Mouse (Mus musculus): Measurements from ENCODE around the gene Crocc.

Gene Crocc

DNA sequence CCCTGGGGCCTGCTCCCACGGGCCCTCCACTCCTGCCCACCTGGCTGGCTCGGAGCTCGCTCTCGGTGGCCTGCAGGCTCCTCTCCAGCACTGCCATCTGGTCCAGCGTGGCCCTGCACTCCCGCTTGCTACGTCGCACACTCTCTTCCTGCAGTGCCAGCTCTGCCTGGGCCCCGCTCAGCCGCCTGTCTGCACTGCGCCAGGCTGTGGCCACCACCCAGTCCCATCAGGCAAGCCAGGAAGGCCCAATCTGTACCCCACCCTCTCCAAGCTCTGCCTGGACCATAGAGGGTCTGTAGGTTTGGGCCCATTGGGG, 38.8 kb downstream of the Crocc start:
- in situ Hi-C loops (cut with MboI, MseI): no loop called here

DNA sequence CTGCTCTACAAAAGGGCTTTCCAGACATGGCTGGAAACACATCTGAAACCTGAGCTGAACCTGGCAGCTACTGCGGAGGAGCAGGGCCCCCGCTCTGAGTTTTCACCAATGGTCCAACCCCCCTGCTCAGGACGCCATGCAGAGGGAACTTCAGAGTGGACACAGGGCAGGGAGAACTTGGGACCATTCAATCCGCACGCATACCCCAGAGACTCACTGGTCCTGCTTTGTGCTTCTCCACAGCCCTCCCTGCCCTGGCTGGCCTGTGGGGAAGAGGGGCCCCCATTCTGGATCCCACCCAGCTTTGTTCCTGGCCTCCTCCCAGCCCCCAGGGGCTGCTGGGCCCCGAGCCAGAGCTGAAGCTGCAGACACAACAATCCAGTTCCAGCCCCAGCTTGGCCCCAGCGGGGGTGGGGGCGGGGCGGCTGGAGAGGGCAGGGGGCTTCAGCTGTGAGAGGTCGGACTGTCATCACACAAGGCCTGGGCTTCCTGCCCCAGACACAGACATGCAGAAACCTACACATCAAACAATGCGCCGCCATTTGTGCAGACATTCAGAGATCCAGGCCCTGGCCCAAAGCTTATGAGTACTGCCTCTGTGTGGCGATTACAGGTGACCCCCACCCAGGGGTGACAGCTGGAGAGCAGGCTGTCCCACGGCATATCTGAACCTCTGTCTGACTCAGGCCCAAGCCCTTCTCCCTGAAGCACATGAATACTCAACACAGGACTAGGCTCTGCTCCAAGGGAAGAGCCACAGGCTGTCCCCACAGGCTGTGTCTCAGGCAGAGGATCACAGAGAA, 39.3 kb downstream of the Crocc start:
- in situ Hi-C loops (cut with MboI, MseI): no loop called here

DNA sequence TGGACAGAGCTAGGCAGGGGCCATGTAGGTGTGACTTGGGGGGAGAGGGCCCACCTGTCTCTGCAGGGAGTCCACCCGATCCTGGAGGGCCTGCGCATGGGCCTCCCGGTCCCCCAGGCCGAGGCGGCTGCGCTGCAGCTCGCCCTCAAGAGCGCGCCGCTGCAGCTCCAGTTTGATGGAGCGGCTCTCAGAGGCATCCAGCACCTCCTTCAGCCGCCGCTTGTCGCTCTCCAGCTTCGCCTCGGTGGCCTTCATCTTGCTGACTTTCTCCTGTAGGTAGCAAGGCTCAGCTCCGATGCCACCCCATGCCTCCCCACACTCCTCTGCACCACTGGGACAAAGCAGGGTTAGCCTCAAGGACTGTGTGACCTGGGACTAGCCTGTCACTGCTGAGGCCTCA, 40.1 kb downstream of the Crocc start:
- in situ Hi-C loops (cut with MboI, MseI): no loop called here

DNA sequence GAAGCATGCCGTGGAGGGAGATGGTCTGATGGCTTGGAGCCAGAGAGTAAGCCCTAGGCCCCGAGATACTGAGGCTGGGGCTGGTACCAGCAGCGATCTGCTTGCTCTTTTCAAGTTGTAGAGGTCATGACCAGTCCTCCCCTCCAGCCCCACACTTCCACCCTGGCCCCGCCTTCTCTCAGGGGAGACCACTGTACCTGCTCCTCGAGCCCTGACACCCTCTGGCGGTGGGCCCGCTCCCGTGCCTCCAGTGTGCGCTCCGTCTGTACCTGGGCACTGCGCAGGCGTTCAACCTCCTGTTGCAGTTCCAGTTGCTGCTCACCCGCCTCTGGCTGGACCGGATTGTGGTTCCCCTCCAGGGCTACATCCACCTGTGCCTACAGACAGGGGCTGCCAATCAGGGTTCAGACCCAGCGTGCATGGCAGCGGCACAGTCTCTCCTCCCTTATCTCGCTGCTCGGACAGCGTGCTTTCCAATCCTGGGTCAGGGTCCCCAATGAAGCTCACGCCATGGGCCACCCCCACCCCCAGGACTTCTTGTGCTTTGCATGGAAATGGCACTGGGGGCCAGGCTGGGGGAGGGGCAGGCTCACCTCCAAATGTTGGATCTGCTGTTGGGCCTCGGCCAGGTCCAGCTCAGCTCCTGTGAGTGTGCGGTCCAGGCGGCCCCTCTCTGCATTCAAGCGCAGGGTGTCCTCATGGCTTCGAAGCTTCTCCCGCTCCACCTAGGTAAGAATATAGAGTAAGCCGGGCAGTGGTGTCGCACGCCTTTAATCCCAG, 42.5 kb downstream of the Crocc start:
- in situ Hi-C loops (cut with MboI, MseI): no loop called here

DNA sequence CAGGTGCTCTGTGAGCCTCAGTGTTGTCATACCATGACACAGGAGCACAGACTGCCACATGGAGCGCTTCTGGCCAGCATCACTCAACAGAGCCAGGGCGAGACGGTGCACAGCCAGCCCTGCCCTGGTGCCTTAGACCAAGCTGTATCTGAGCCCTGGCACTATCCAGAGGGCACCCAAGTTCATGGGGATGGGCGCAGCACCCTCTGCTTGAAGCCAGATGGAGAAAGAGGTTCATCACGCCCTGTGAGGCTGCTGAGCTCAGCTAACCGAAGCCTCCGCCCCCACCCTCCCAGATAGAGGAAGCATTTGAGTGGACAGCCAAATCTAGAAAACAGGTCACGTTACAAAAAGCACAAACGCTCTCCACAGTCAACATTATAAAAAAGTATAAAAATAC, 44.0 kb downstream of the Crocc start:
- in situ Hi-C loops (cut with MboI, MseI): no loop called here

DNA sequence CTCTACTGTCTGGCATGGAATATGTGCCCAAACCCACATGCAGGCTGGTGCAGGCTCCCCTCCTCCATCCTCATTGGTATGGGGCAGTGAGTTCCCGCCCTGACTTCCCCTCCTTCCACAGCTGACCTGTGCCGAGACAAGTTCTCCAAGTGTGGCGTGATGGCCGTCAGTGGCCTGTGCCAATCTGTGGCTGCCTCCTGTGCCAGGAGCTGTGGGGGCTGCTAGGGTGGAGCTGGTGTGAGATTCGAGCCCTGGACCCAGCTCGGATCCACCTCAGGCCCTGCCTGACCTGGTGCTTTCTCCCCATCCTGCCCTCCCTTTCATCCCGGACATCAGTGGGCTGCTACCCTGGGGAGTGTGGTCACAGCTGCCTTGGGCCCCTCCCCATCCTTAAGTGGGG, 45.0 kb downstream of the Crocc start:
- in situ Hi-C loops (cut with MboI, MseI): no loop called here

DNA sequence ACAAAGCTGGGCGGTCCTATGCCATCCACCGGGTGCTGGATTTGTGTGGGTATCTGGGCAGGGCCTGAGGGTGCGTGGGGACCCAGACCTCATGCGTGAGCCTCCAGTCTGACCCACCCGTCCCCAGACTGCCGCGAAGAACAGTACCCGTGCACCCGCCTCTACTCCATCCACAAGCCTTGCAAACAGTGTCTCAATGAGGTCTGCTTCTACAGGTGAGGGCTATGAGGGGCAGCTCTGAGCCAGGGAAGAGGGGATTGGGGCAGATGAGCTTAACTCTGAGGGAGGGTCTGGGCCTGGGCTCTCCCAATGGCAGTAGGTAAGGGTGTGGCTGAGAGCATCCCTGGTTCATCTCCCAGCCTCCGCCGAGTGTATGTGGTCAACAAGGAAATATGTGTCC, 45.5 kb downstream of the Crocc start:
- in situ Hi-C loops (cut with MboI, MseI): no loop called here

DNA sequence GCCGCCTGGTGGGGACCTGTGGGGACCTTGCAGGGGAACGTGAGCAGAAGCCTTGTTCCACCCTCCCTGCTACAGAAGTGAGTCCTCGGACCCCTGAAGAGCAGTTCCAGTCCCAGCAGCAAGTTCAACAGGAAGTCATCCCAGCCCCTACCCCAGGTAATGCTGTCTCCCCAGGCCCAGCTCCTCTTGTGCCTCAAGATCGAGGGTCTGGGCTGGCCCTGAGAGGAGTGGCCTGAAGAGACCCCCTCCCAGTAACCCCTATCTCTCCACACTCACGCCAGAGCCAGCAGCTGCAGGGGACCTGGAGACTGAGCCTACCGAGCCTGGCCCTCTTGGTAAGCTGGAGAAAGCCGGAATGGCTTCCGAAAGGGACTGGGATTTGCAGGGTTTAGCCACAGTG, 46.2 kb downstream of the Crocc start:
- in situ Hi-C loops (cut with MboI, MseI): no loop called here

DNA sequence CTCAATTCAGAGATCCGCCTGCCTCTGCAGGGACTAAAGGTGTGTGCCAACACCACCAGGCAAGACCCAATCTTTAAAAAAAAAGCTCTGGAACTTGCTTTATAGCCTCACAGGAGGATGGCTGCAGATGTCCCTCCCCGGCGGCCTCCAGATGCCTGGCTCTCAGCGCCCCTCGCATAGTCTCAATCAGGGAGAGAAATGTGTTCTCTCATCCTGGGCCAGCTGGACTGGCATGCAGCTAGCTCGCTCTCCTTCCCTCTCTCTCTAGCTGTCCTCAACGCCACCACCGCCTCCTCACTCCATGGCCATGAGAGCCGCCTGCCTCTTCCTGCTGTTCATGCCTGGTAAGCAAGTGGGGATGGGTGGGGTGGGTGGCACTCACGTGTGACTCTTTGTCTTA, 47.8 kb downstream of the Crocc start:
- in situ Hi-C loops (cut with MboI, MseI): no loop called here

DNA sequence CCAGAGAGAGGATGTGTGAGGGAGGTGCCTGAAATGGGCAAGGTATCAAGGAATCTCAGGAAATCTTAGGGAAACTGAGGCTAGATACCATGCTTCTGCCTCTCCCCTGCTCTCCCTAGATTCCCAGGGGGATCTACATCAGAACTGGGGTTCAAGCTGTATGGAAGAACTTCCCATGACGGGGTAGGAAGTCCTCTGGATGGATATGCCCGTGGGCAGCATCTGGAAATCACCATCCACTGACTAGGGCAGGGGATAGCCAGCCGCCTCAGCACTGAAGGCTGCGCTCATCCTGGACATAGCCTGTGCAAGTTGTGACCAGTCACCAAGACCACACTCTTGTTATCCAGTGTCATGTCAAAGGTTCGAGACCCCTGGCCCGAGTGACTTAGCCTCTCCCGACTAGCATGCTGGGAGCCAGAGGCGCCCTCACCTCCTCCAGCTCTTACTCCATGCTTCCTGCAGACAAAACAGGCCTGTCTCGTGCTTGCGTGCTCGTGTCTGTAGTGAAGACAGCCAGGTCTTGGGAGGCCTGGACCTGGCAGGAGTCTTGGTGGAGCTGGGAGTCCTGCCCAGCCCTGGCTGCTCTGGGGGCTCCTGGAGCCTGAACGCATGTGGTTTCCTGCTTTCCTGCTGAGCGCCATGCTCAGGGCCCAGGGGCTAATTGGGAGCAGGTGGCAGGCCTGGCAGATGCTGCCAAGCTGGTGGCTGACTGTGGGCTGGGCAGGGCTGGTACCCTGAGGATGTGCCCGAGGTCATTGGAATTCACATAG, 48.6 kb downstream of the Crocc start:
- in situ Hi-C loops (cut with MboI, MseI): no loop called here

DNA sequence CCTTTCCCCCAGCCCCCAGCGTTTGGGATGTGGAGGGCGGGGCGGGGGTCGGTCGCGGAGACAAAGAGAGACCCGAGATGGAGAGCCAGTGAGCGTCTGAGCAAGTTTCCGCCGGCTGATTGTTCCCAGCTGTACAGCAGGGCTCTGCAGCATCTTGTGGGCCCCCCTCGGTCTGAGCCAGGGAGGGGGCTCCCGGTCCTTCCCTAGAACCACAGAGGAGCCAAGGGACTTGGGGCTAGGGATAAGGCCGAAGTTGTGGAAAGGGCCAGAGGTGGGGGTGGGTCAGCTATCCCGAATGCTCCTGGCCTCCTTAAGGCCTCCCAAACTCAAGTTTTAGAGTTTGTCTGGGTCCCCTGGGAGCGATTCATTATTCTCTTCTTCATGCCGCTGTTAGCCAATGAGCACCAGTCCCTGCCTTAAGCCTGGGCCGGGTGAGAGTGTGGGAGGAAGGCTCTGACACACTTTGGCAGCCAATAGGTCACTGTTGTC, 49.4 kb downstream of the Crocc start:
- in situ Hi-C loops (cut with MboI, MseI): no loop called here

DNA sequence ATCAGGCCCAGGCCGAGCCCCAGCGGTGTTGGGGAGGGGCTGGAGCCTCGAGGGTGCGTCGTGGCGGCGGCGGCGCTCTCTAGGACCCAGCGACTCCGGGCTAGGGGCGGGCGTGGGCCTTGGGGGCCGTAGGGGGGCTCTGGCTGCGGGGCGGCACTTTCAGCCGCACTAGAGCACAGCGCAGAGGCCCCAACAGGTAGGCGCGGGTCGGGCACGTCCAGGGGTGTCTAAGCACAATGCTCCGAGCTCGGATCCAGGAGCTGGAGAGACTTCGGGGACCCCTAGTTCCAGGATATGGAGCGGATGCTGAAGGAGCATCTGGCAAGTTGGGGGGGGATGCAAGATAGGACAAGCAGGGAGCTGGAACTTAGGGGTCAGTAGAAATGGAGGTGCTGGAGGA, 49.8 kb downstream of the Crocc start:
- in situ Hi-C loops (cut with MboI, MseI): no loop called here

DNA sequence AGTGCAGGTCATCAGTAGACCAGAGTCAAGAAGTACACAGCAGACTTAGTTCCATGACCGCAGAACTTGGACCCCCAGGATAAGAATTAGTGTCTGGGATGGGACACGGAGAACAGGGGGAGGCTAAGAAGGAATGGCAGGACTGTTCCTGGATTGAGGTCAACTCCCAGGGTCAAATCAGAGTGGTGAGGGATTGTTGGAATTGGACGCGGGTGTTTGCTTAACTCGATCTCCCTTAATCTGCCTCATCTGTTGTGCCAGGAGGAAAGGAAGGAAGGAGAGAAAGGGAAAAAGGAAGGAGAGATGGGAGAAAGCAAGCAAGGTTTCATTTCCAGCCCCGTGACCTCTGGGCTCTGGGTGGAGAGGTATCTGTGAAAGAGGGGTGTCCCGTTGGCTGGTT, 50.2 kb downstream of the Crocc start, which contains the start of gene Mfap2:
TSS of gene Mfap2 (plus strand) at position 301 of the 400 bp plus-strand sequence.
- in situ Hi-C loops (cut with MboI, MseI): no loop called here

DNA sequence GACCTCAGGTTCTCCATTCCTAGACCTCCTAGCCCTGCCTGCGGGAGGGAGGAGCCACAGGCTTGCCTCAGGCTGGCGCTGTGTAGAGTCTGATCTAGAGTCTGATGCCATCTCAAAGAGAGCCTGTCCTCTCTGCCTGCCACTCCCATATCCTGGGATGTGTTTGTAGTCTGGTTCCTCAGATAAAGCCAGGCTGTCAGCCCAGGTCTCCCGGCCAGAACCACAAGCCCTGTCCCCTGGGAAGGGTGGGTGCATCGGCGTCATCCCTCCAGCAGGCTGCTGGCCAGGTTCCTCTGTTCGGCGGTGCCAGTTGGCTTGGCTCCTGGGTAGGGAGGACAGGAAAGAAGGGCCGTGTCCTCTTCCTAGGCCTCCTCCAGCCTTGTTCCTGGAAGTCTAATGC, 52.3 kb downstream of the Crocc start:
- in situ Hi-C loops (cut with MboI, MseI): no loop called here

DNA sequence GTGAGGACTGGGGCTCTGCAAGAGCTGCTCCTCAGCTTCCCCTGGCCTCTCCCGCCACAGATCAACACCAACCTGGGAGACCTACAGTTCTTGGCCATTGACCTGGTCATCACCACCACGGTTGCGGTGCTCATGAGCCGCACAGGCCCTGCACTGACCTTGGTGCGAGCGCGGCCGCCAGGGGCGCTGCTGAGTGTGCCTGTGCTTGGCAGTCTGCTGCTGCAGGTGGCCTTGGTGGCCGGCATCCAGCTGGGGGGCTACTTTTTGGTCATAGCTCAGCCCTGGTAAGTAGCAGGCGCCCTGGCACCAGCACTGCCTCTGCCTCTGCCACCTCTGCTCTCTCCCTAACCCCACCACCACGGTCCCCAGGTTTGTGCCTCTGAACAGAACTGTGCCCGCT, 54.4 kb downstream of the Crocc start:
- in situ Hi-C loops (cut with MboI, MseI): no loop called here

DNA sequence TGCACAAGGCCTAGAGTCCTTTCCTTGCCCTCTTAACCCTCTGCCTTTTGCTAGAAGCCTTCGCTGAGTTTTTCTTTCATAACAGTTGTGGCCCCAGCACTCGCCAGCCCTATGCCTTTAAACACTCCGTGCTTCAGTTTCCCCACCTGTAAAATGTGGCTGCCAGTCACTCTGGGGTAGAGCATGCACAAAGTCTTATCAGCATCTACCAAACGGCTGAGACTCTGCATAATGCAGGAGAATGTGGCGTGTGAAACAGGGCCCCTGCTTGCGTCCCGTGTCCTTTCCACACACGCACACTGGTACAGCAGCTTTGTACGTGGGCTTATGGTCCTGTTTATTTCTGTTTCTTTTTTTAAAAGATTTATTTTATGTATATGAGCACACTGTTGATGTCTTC, 63.5 kb downstream of the Crocc start:
- in situ Hi-C loops (cut with MboI, MseI): no loop called here

DNA sequence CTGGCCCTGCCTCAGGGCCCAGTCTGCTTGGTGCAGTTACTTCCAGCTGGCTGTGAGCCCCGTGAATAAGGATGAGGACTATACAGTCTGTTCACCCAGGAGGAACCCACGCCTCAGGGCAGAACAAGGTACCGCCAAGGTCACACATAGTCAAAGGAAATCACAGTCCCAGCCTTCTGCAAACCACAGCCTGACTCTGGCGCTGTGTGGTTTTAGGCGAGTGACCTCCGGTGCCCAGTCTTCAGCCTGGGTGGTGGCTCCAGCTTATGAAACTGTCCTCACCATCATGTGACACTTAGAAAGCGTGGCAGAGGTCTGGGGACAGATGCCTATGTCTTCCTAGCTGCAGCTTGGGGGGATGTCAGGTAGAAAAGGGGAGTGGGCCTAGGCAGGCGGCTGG, 64.5 kb downstream of the Crocc start:
- in situ Hi-C loops (cut with MboI, MseI): no loop called here

DNA sequence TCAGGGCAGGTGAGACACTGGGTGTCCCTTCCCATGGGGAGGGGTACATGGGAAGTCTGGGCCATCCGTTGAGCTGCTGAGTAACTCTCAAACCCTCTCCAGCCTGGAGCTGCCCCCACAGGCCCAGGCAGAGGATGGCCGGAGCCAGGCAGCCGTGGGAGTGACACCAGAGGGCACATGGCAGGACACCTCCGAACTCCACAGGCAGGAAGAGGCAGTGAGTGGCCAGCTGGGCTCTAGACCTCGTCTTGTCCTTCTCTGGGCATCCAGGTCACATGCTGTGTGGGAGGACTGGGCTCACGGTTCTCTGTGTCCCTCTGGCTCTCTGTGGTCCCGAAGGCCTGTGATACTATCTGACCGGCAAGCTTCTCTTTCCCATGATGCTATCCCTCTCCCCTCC, 66.5 kb downstream of the Crocc start:
- in situ Hi-C loops (cut with MboI, MseI): loop anchor here (5.0 kb wide), 1 partner anchor 912 kb away; no protein-coding TSS in a partner anchor

DNA sequence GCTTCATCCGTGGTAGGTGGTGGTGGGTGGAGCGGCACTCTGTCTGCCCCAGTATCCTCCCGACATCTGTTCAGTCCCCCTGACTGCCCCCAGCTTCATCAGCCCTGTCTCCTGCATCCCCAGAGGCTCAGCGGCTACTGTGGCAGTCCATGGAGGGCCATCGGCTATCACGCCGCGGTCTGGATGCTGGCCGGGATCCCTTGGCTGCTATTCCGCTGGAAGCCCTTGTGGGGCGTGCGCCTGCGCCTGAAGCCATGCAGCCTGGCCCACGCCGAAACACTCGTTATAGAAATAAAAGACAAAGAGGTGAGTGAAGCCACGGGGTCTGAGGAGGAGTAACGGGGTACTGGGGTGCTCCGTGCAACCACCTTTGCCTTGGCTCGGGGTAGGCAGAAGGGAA, 68.1 kb downstream of the Crocc start:
- in situ Hi-C loops (cut with MboI, MseI): loop anchor here (5.0 kb wide), 1 partner anchor 910 kb away; no protein-coding TSS in a partner anchor

DNA sequence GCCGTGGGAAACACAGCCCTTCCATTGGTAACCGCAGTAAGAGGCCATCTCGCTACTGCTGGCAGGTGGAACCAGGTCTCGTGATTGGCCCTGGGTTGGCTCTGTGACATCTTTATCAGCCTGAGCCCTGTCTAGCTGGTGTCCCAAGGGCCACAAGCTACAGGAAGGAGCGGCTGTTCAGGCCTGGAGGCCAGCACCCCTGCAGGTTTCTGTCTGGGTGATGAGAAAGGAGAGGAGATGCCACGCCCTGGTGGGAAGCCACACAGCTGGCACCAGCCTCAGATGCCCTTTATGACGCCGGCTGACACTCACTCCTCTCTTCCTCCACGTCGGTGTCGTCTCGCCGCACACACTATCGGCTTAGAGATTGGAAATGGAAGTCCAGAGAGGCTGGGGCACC, 70.9 kb downstream of the Crocc start:
- in situ Hi-C loops (cut with MboI, MseI): loop anchor here (5.0 kb wide), 1 partner anchor 73 kb away; the partner anchor contains the start of gene Crocc

DNA sequence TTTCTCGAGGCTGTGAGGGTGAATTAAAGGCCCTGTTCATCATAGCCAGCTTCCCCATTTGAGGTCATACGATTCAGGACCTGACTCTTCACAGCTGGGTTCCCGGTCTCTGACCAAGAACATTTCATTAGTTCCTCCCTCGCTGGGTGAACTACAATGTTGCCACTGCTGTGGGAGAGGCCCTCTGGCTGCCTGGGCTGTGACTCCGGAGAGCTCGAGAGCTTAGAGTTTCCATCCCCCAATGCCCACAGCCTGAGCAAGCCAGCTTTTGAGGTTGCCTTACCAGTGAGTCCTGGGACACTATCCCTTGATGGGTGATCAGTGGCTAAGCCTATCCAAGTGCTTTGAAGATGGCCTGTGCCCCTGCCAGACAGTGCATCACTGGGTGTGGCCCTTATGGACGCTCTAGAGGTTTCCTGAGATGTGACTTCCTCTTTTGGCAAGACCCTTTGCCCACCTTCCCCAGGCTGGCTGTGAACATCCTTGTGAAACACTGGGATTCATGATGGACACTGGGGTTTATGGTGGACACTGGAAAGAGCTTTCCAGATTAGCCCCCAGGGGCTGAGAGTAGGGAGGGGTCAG, 71.6 kb downstream of the Crocc start:
- in situ Hi-C loops (cut with MboI, MseI): loop anchor here (5.0 kb wide), 1 partner anchor 74 kb away; the partner anchor contains the start of gene Crocc

DNA sequence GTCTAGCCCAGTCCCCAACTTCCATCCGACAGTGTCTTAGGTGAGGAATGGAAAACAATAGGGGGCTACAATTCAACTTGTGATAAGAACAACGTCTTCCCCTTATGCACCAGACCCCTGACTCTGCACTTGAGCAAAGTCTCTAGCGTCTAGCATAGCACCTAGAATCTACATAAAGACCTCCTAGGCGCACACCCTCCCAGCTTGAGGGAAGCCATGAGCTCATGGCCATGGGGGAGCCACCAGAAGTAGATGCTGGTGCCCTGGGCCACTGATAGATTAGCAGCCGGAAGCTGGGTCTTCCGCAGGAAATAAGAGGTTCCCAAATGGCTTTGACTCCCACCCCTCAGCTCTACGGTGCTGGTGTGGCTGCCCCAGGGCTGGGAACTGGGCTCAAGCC, 72.9 kb downstream of the Crocc start:
- in situ Hi-C loops (cut with MboI, MseI): loop anchor here (5.0 kb wide), 1 partner anchor 75 kb away; the partner anchor contains the start of gene Crocc

Data from T-helper 1 cell (primary cell).